Mouse (Mus musculus) heart, embryonic 16.5 days (tissue): ENCODE results near the gene Pou2f2. TPM values are rescaled to one million over a fixed set of nuclear protein-coding genes. Genes with fewer than 3 reads are reported as not detected.

Source experiments
- ATAC-seq: fragments of 200-750 bp; cut with Nextera tagmentation; replicated peaks from 2 replicates; pipeline ENCODE4 v1.8.0; 2017; ENCODE audit warnings: moderate number of reproducible peaks; ENCODE audit not compliant: insufficient read depth, low FRiP score; ENCODE audit errors: extremely low read depth
- H3K27ac ChIP-seq: fragments of 300-500 bp; sonication (generic); 2 replicates; pipeline ENCODE4 v1.5.1; 2014; ENCODE audit warnings: mild to moderate bottlenecking, low read length, control low read depth, moderate library complexity
- H3K27me3 ChIP-seq: fragments of 300-500 bp; sonication (generic); 2 replicates; pipeline ENCODE4 v1.6.1; 2014; ENCODE audit warnings: low read length, mixed read lengths; ENCODE audit not compliant: control insufficient read depth, insufficient read depth
- H3K36me3 ChIP-seq: fragments of 300-500 bp; sonication (generic); 2 replicates; pipeline ENCODE4 v1.6.1; 2014; ENCODE audit not compliant: control insufficient read depth, insufficient read depth
- H3K4me1 ChIP-seq: fragments of 300-500 bp; sonication (generic); 2 replicates; pipeline ENCODE4 v1.6.1; 2014; ENCODE audit warnings: low read length, mixed read lengths; ENCODE audit not compliant: control insufficient read depth, insufficient read depth
- H3K4me2 ChIP-seq: fragments of 300-500 bp; sonication (generic); 2 replicates; pipeline ENCODE4 v1.6.1; 2014; ENCODE audit warnings: low read depth, mild to moderate bottlenecking, control low read depth, low read length
- H3K4me3 ChIP-seq: fragments of 300-500 bp; sonication (generic); 2 replicates; pipeline ENCODE4 v1.5.1; 2014; ENCODE audit warnings: mild to moderate bottlenecking, control low read depth, low read length
- H3K9ac ChIP-seq: fragments of 300-500 bp; sonication (generic); 2 replicates; pipeline ENCODE4 v1.6.1; 2014; ENCODE audit warnings: low read length, control low read depth
- H3K9me3 ChIP-seq: fragments of 300-500 bp; sonication (generic); replicated peaks from 2 replicates; pipeline ENCODE4 v1.6.1; 2016; ENCODE audit warnings: low read length; ENCODE audit not compliant: control insufficient read depth
- WGBS: fragments of 180-500 bp; shearing (Covaris S2); extraction: QIAGEN DNeasy Blood & Tissue Kit; methylation state at CpG from one replicate; pipeline ENCODE4 v1.1.7; 2014; 5-methylcytosine and 5-hydroxymethylcytosine counted together
- polyA plus RNA-seq: library from polyadenylated mRNA; unstranded; fragments of >200 nt; fragmentation: Nextera tagmentation; extraction: Ambion mirVana; gene quantifications from 2 replicates; pipeline ENCODE4 v1.2.1, GENCODE M21; 2015

Pou2f2 gene
- polyA plus RNA-seq, 1 experiment from 2014 or later = 0.58 TPM

DNA sequence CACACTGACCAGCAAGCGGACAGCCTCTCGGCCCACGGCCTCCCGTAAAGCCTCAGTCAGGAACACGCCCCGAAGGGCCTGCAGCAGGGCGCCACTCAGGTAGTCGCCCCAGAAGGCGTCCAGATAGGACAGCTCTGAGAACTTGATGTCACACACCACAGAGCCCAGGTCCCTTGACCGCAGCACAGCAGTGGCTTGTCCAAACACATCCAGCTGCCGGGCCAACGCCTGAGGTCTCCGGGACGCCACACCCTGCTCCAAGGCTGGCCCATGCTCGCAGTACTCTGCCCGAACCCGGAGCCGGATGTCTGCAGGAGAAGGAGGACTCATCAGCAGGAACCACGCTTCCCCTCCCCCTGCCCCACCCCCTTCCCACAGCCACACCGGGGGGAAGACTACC is 24.1 kb upstream of the Pou2f2 start:
- no peak overlapping the region for H3K27ac ChIP-seq
- H3K4me3 ChIP-seq = no peak overlapping the region
- H3K9me3 ChIP-seq = peaks cover 4% of the 10 kb centered on the region
- H3K27me3 ChIP-seq = no peaks in the 10 kb centered on the region
- ATAC-seq = no peak
- H3K9ac ChIP-seq = no peak overlapping the region
- H3K36me3 ChIP-seq = peaks cover 4% of the 10 kb centered on the region
- H3K4me1 ChIP-seq = peaks cover 8% of the 10 kb centered on the region
- no peak overlapping the region for H3K4me2 ChIP-seq
- WGBS = 90% methylated on average over 20 of the region's 20 CpGs

DNA sequence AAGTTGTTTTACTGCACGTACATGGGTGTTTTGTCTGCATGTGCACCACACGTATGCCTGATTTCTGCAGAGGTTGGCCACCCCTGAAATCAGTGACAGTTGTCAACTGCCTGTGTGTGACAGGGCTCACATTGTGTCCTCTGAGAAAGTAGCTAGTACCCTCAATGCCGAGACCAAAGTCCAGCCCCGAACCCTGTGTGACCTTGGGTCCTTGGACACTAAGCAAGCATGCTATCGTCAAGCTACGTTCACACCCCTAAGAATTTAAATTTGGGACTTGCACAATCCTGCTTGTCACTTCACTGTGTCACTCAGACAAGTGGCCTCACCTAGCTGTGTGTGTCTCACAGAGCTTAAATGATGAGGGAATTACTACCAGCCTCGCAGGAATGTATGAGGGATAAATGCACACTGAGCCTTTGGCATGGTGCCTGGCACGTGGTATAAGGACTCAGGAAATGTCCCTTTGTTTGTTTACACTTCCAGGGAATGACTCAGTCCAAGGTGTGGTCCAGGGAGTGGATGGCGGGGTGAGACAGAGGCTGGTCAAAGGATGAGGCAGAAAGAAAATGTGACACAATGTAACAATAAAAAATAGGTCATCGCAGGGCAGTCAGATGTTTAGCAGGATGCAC is 18.0 kb upstream of the Pou2f2 start:
- no peak overlapping the region for H3K27ac ChIP-seq
- peaks cover 7% of the 10 kb centered on the region; the same call in 1 of the 2 replicates for H3K4me1 ChIP-seq
- no peak overlapping the region for H3K9ac ChIP-seq
- no peak overlapping the region for H3K4me2 ChIP-seq
- no peaks in the 10 kb centered on the region; the same call in 1 of the 2 replicates for H3K36me3 ChIP-seq
- WGBS = 38% methylated on average over 10 of the region's 10 CpGs
- no peaks in the 10 kb centered on the region; the same call in 1 of the 2 replicates for H3K27me3 ChIP-seq
- H3K4me3 ChIP-seq = no peak overlapping the region
- peak; percentile 58 for ATAC-seq
- peaks cover 4% of the 10 kb centered on the region for H3K9me3 ChIP-seq

DNA sequence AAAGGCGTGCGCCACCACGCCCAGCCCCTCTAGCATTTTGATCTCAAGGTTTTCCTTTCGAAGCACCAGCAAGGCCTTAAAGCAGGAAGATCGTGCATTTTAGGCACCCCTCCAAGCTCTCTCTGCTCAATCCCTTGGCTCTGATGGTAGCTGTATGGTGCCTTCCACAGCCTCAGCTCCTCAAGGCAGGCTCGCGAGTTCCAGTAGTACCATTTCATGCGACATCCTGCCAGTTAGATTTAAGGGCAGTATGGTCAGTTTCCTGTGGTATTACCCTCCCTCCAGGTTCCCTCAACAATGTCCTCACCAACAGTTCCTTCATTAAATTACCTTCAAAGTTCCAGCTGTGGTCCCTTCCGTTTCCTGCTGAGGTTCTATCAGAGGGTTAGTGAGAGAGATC is 16.6 kb upstream of the Pou2f2 start:
- 81% methylated on average over 9 of the region's 9 CpGs for WGBS
- ATAC-seq = no peak
- H3K36me3 ChIP-seq = no peaks in the 10 kb centered on the region
- H3K9ac ChIP-seq = no peak overlapping the region
- no peaks in the 10 kb centered on the region; the same call in 1 of the 2 replicates for H3K27me3 ChIP-seq
- peaks cover 7% of the 10 kb centered on the region; the same call in 1 of the 2 replicates for H3K4me1 ChIP-seq
- no peak overlapping the region for H3K4me2 ChIP-seq
- H3K4me3 ChIP-seq = no peak overlapping the region
- H3K27ac ChIP-seq = no peak overlapping the region
- H3K9me3 ChIP-seq = peaks cover 4% of the 10 kb centered on the region

DNA sequence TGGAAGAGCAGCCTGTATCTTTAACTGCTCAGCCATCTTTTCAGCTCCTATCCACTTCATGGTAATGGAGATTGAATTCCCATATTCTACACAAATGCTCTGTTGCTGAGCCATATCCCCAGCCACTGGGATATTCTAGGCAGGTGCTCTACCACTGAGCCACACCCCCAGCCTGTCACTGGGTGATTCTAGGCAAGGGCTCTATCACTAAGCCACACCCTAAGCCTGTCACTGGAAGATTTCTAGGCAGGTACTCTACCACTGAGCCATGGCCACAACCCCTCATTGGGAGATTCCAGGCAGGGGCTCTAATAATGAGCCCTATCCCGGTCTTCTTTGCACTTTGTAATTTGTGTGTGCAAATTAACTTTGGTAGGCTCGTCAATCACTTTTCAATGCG is 15.6 kb upstream of the Pou2f2 start:
- no peaks in the 10 kb centered on the region for H3K36me3 ChIP-seq
- ATAC-seq = no peak
- WGBS = 74% methylated on average over 3 of the region's 3 CpGs

DNA sequence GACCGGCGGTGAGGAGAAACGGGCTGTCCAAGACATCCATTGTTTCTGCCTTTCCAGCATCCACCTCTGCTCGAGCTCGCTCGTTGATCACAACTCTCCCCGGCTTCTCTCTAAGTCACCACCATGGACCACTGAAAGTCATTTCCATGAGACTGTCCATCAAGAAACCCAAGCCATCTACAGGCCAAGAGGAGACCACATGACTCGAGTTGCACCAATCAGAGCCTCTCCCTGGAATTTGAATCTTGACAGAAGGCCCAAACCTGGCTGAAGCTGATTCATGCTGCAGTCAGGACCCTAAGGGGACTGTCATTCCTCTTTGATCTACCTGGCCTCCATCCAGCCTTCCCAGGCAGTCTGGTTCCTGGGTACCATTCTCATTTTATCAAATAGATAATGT is 12.6 kb upstream of the Pou2f2 start:
- Histone ChIP-seq H3K4me3 (no peak overlapping the region), H3K36me3 (no peaks in the 10 kb centered on the region), H3K4me2 (no peak overlapping the region), H3K27ac (no peak overlapping the region), H3K9me3 (no peaks in the 10 kb centered on the region), H3K27me3 (peaks cover 2% of the 10 kb centered on the region; the same call in 1 of the 2 replicates), H3K9ac (no peak overlapping the region), H3K4me1 (no peaks in the 10 kb centered on the region)
- no peak for ATAC-seq
- WGBS = 71% methylated on average over 8 of the region's 8 CpGs

More for the DNA sequence above, 15.6 kb upstream of the Pou2f2 start:
- Histone ChIP-seq H3K27ac (no peak overlapping the region), H3K27me3 (no peaks in the 10 kb centered on the region; the same call in 1 of the 2 replicates), H3K9ac (no peak overlapping the region), H3K9me3 (peaks cover 4% of the 10 kb centered on the region), H3K4me2 (no peak overlapping the region), H3K4me1 (peaks cover 7% of the 10 kb centered on the region; the same call in 1 of the 2 replicates), H3K4me3 (no peak overlapping the region)

DNA sequence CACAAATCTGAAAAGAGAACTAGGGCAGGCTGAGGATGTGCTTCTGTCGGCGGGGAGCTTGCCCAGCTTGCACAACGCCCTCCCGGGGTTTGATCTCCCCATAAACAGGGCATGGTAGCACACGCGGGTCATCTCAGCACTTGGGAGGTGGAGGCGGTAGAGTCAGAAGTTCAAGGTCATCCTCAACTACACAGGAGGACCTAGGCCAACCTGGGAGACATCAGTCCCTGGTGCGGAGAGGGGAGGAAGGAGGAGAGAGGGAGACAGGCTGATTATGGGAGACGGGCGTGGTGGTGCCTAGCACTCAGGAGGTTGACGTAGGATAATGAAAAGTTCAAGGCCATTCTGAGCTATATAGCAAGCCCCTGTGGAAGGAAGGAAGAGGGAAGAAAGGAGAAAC is 11.3 kb upstream of the Pou2f2 start:
- ATAC-seq = no peak
- WGBS = 77% methylated on average over 11 of the region's 11 CpGs

DNA sequence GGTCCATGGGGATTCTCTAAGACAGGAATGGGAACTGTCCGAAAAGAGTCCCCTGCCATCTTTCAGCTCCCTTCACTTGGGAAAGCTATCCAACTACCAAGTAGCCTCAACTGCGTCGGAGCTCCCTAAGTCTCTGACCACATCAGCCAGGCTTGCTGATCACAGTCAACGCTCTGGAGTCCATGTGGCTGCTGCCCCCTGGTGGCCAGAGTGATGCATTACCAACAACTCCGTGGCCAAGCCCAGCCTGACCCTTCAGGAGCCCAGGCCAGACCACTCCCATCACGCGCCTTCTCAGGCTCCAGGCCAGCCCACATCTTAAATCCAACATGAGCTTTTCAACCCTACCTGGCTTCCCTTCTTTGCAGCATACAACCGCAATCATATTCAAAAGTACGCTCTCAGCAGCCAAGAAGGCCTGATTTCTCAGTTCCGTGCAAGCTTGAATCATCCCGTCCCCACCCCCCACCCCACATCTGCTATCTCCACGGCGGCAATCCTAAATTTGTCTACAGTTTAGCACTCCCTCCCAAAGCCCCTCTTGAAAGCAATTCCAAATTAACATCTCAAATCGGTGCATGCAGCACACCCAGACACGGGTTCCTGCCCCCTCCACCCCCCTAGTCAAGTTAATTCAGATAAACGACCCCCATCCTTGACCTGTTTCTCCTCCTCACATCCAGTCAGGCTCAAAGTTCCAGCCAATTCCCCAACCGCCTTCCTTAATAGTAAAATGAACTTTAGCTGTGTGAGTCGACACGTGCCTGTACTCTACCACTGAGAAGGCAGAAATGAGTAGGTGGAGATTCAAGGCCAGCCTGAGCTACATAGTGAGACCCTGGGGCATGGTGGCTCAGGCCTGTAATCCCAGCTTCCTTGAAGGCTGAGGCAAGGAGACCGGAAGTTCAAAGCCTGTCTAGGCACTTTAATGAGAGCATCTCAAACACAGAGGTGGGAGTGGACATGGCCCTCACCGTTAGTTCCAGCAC is 8.4 kb upstream of the Pou2f2 start:
- no peak overlapping the region for H3K9ac ChIP-seq
- no peak overlapping the region for H3K4me3 ChIP-seq
- H3K27me3 ChIP-seq = peaks cover 10% of the 10 kb centered on the region
- no peaks in the 10 kb centered on the region for H3K9me3 ChIP-seq
- no peaks in the 10 kb centered on the region for H3K4me1 ChIP-seq
- H3K4me2 ChIP-seq = no peak overlapping the region
- no peaks in the 10 kb centered on the region for H3K36me3 ChIP-seq
- WGBS = 24% methylated on average over 21 of the region's 21 CpGs
- H3K27ac ChIP-seq = no peak overlapping the region
- peak; percentile 67; the same call in 1 of the 2 replicates for ATAC-seq

More for the DNA sequence above, 11.3 kb upstream of the Pou2f2 start:
- no peak overlapping the region for H3K9ac ChIP-seq
- H3K9me3 ChIP-seq = no peaks in the 10 kb centered on the region
- H3K4me1 ChIP-seq = no peaks in the 10 kb centered on the region
- no peak overlapping the region for H3K4me3 ChIP-seq
- H3K27ac ChIP-seq = no peak overlapping the region
- H3K4me2 ChIP-seq = no peak overlapping the region
- peaks cover 2% of the 10 kb centered on the region; the same call in 1 of the 2 replicates for H3K27me3 ChIP-seq
- no peaks in the 10 kb centered on the region for H3K36me3 ChIP-seq

DNA sequence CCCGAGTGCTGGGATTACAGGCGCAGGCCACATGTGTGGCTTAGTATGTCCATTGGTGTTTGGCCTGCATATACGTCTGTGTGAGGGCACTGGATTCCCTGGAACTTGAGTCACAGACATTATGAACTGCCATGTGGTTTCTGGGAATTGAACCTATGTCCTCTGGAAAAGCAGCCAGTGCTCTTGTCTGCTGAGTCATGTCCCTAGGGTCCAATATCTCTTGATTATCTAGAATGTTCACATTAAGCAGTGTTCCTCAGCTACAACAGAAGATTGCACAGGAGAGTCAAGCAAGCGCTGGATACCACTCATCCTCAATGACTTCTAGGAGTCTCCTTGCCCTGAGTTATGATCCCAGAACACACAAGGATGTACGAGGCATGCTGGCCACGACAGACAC is 4.6 kb upstream of the Pou2f2 start:
- peaks cover 48% of the 10 kb centered on the region for H3K27me3 ChIP-seq
- WGBS = 69% methylated on average over 6 of the region's 6 CpGs
- ATAC-seq = no peak

DNA sequence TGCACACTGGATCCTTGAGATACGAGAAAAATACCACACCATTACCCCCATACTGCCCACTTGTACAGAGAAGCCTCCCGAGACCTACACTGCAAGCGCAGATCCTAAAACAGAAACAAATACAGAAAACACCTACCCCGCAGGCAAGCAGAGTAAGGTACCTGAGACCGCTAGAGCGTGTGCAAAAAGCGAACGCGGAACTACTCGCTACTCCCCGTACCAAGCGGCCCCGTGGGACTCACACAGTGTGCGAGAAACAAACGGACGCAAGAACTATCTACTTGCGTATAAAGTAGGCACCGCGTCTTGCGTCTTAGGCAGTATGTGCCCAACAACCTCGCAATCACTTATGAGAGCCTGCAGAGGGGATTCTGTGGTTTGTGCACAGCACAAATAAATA is 2.3 kb upstream of the Pou2f2 start:
- WGBS = 7% methylated on average over 21 of the region's 21 CpGs
- Histone ChIP-seq H3K9me3 (no peaks in the 10 kb centered on the region), H3K27me3 (peaks cover 65% of the 10 kb centered on the region), H3K36me3 (no peaks in the 10 kb centered on the region), H3K4me3 (peak overlapping the region; percentile 13; the same call in 1 of the 2 replicates), H3K9ac (no peak overlapping the region), H3K27ac (no peak overlapping the region), H3K4me2 (peak overlapping the region; percentile 36), H3K4me1 (peaks cover 13% of the 10 kb centered on the region)
- ATAC-seq = no peak

More for the DNA sequence above, 4.6 kb upstream of the Pou2f2 start:
- Histone ChIP-seq H3K4me3 (no peak overlapping the region), H3K4me2 (no peak overlapping the region), H3K4me1 (peaks cover 5% of the 10 kb centered on the region), H3K27ac (no peak overlapping the region), H3K9me3 (no peaks in the 10 kb centered on the region), H3K9ac (no peak overlapping the region), H3K36me3 (no peaks in the 10 kb centered on the region)
